Mouse (Mus musculus): ENCODE measurements around the gene Adamtsl3.

DNA sequence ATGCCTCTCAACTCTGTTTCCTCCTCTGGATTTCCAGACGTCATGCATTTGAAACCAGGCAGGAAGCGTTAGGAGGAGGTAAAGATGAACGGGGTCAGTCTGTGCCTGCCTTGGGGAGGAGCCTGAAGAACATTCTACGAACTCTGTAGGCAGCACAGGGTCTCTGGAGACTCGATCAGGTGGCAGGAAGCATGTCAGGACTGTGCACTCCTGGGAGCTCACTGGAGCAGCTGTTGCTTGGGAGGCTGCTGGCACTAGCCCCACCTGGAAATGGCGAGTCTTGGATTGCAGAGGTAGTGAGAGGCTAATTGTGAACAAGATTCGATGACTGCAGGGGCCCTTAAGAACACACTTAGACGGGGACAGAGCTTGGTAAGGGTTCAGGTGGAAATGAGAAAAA is 6.0 kb downstream of the Adamtsl3 start:
- no peak for TF ChIP-seq CTCF (IDR thresholded peaks at IDR 0.05; ENCODE audit: low read depth)
- no peak for TF ChIP-seq EP300 (optimal IDR thresholded peaks at IDR 0.05)

All from stomach, postnatal 0 days (tissue).